Mouse (Mus musculus) CD4-positive, CD25-positive, alpha-beta regulatory T cell, adult 2 months (primary cell): ENCODE results near the gene Pik3c2a.

ENCODE experiments used
- DNase-seq: peaks from one replicate; pipeline ENCODE4 v3.0.0-alpha.2; 2012; ENCODE audit warnings: low read depth, low spot score

The Pik3c2a gene

DNA sequence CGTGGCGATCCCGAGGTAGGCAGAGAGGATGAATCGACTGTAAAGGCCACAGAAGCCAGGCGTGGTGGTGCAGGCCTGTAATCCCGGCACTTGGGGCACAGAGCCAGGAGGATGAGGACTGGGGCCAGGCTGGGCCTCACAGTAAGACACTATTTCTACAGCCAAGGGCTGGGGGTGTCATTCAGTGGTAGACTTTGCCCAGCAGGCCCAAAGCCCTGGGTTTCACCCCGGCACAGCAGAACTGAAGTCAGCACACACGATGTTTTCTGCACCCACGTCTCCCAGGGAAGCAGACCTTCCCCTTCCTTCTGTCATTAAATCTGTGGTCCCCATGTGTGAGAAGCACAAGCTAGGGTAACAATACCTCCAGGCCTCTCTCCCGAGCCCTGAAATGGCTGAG is 144.9 kb downstream of the Pik3c2a start:
- DNase-seq = no peak

DNA sequence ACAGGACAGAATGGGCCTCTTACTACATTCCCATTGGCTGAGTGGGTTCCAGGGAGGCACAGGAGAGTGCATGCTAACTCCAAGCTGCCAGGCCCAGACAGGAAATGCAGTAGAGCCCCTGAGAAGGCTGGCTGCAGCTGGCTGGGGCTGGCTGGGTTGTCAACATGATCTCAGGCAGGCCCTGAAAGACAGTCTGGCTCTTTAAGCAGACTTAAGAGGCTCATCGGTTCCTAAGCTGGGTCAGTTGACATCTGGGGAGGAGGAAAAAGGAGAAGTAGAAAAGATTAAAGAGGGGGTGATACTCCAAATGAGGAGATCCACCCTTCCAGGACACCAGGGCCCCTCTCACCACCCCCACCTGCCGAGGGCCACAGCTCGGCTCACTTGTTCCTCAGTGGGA is 148.3 kb downstream of the Pik3c2a start:
- DNase-seq = no peak

DNA sequence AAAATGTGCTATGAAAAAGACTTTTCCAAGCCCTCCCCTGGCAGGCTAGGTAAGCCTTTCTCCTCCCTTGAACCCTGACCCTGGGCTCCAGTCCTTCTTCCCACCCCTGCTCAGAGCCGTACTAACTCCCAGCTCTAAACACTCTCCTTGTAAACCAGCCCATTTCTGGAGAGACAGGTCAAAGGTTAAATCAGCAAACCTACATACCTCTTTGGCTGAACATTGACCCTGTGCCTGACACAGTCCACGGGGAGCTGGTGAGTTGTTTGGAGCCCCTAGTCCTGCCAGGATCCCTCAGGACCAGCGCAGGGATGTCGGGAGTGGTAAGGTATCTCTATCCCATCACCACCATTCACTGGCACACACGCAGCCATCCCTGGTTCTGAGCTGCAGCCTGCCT is 150.9 kb downstream of the Pik3c2a start:
- no peak for DNase-seq

DNA sequence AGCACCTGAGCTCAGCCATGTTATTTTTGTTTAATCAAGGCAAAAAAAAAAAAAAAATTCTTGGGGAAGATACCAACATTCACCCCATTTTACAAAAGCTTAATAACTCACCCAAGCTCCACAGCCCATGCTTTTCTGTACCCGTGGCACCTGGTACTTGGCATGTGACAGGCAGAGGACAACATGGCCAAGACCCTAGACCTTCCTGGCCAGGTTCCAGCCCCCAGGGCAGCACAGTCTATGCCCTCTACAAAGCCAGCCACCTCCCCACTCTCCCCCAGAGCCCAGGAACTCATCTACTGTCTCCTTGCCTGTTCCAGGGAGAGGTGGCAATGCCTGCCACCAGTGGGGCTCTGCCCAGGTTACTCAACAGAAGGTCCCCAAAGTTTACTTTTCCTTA is 152.7 kb downstream of the Pik3c2a start:
- no peak for DNase-seq

DNA sequence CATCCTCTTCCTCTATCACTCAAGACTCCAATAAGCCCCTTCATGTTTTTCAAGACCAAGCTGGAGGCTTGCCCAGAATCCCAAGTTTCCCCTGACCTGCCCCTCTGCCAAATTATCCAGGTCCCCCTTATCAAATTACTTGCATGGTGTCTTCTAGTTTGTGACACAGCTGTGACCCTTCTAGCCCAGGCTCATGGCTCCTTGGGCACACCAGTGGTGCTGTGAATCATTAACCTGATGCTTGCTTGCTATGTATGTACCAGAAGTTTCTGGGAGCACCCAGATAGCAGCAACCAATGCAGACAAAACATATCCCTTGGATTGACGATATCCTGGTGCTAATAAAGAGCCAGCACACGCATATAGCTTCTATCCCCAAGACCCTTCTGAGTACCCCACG is 154.3 kb downstream of the Pik3c2a start:
- DNase-seq = no peak

DNA sequence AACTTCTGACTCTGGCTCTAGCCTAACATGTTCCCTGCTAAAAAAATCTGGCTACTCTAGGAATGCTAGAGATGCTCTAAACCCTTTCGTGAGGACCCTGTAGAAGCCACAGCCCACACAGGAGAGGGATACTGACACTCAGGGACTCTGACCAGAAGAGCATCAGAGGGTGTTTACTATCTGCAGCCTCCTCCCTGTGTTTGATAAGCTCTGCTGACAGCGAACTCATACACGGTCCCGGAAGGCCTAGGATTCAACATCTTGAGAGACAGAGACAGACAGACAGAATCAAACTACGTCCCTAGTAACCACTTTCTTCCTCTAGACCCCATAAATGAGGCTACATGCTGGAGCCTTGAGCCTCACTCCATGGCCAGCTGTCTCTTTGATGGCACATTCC is 155.3 kb downstream of the Pik3c2a start:
- no peak for DNase-seq
